Mouse (Mus musculus): ENCODE measurements around the gene Lyg1.

DNA sequence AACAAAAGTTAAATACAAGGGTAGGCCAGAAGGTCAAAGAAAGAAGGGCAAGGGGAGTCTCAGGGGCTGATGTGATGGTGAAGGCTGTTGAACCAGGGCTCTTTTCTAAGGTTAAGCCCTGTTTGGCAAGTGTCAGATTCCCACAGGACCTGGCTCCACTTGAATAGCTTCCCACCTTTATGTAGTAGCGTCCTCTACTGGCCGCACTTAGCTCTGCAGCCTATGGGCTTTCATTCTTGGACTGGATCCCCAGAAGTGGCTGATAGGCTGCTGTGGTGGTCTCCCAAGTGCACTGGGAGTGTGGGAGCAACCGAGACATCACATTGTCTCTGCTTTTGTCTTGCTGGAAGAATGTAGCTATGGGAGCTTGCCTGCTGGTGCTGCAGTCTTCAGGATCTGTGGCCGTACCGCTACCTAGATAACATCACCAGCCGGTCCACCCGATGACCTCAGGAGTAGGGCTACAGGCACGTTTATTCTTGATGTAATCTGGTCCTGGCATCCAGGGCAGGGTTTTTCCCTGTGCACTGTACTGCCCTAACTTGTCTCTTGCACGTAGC is 28.3 kb upstream of the Lyg1 start:
- TF ChIP-seq CTCF (IDR thresholded peaks at IDR 0.05; ENCODE audit: low read depth, low read length) (peak; percentile 56), POLR2A (IDR thresholded peaks at IDR 0.05; ENCODE audit: extremely low read depth, insufficient read depth, low read length) (no peak)

Measured in liver, adult 2 months (tissue).